In the genomic region with DNA sequence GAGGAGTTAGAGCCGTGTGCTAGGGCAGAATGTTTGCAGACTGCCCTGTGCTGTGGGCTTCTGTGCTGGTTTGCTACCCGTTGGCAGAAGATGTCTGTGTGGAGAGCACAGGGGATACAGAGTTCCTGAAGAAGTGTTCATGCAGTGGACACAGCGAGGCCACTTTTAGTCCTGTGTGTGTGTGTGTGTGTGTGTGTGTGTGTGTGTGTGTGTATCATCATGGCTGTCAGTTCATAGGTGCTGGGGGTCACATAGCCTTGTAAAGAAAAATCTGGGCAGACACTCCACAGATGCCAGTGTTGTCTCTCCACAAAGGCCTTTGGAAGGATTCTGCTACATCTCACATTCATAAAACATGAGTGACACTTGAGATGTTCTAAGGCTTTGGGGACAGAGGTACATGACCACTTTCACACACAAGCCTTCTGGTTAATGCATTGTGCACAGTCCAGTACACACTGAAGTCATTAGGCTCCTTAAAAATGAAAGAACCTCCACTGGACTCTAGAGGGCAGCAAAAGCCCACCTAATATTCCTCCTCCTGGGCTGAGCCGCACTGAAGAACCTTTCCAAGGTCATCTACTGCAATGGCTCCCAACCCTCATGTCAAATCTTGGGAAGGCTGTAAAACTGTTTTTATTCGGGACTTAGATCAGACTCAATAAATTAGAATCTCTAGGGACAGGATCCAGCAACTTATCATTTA, we compare ENCODE assay signal across 9 mouse cellular contexts. TPM values are rescaled to one million over a fixed set of nuclear protein-coding genes. Genes with fewer than 3 reads are reported as not detected.
DNase-seq lines count a peak whose midpoint lies in the region; ATAC-seq lines count a peak whose summit lies in the region.
"Had no signal": no experiment of that assay in that cellular context is flagged by ENCODE, and none has a peak within 500 bp of the region (broad histone marks: within the 10 kb centered on the region; RNA-seq: fewer than 3 reads in every experiment).

No protein-coding gene starts in this region.

- H3K27me3 ChIP-seq in limb, embryonic 11.5 days (ENCODE audit: control insufficient read depth, insufficient read depth, low read length), result no peaks in the 10 kb centered on the region
- no peaks in the 10 kb centered on the region for H3K27me3 ChIP-seq in midbrain, embryonic 13.5 days
- no peaks in the 10 kb centered on the region for H3K27me3 ChIP-seq in splenic B cell, adult 2 months (ENCODE audit: control insufficient read depth, insufficient read depth, low read length, poor library complexity, severe bottlenecking)

- H3K4me3 ChIP-seq in limb, embryonic 11.5 days (ENCODE audit: low read depth, low read length), result no peak overlapping the region
- H3K4me3 ChIP-seq in midbrain, embryonic 13.5 days (replicated peaks), result no peak overlapping the region
- H3K4me3 ChIP-seq: embryonic facial prominence, embryonic 13.5 days had no signal

- no peak overlapping the region for H3K9ac ChIP-seq in limb, embryonic 11.5 days (ENCODE audit: low read length)
- no peak overlapping the region for H3K9ac ChIP-seq in midbrain, embryonic 13.5 days (replicated peaks)
- H3K9ac ChIP-seq: embryonic facial prominence, embryonic 13.5 days had no signal

- DNase-seq in 416B (ENCODE audit: low read depth), result peak; percentile 73
- peak; percentile 32 for DNase-seq in T-cell, adult 2 months (ENCODE audit: low spot score)
- peak; percentile 32 for DNase-seq in kidney, adult 11 months
- peak; percentile 80 for DNase-seq in limb, embryonic 11.5 days (ENCODE audit: low spot score)
- peak; percentile 72 for DNase-seq in splenic B cell, adult 2 months (ENCODE audit: low read depth, low spot score)

- H3K27ac ChIP-seq in limb, embryonic 11.5 days (replicated peaks; ENCODE audit: low read depth, low read length), result no peak overlapping the region
- H3K27ac ChIP-seq in midbrain, embryonic 13.5 days, result no peak overlapping the region
- H3K27ac ChIP-seq: embryonic facial prominence, embryonic 13.5 days had no signal

- WGBS in limb, embryonic 11.5 days, result 39% methylated on average over 5 of the region's 5 CpGs
- WGBS in midbrain, embryonic 13.5 days, result 36% methylated on average over 5 of the region's 5 CpGs

- H3K4me1 ChIP-seq in limb, embryonic 11.5 days (ENCODE audit: control insufficient read depth, insufficient read depth, low read length), result no peaks in the 10 kb centered on the region
- no peaks in the 10 kb centered on the region for H3K4me1 ChIP-seq in midbrain, embryonic 13.5 days (replicated peaks)
- H3K4me1 ChIP-seq: embryonic facial prominence, embryonic 13.5 days had no signal

- no peaks in the 10 kb centered on the region for H3K36me3 ChIP-seq in limb, embryonic 11.5 days (ENCODE audit: control insufficient read depth, insufficient read depth, low read length)
- H3K36me3 ChIP-seq in midbrain, embryonic 13.5 days, result no peaks in the 10 kb centered on the region
- no peaks in the 10 kb centered on the region for H3K36me3 ChIP-seq in splenic B cell, adult 2 months (ENCODE audit: control insufficient read depth, insufficient read depth, low read length, poor library complexity, severe bottlenecking)
- H3K36me3 ChIP-seq: embryonic facial prominence, embryonic 13.5 days had no signal

- no peak overlapping the region for H3K4me2 ChIP-seq in limb, embryonic 11.5 days (ENCODE audit: low read depth, severe bottlenecking)
- no peak overlapping the region for H3K4me2 ChIP-seq in midbrain, embryonic 13.5 days (replicated peaks)
- H3K4me2 ChIP-seq: embryonic facial prominence, embryonic 13.5 days had no signal

- no peaks in the 10 kb centered on the region for H3K9me3 ChIP-seq in limb, embryonic 11.5 days (ENCODE audit: control insufficient read depth, low read length)
- H3K9me3 ChIP-seq in midbrain, embryonic 13.5 days, result no peaks in the 10 kb centered on the region
- H3K9me3 ChIP-seq: embryonic facial prominence, embryonic 13.5 days had no signal

- ATAC-seq in common myeloid progenitor, adult 5-6 weeks (replicated peaks; ENCODE audit: low read depth, poor library complexity, severe bottlenecking), result peak; percentile 75
- peak; percentile 86 for ATAC-seq in granulocyte monocyte progenitor cell, adult 5-6 weeks (replicated peaks; ENCODE audit: poor library complexity, severe bottlenecking)
- 0 out of 2 replicates have a peak, but pooled peaks have one; percentile 51 for ATAC-seq in limb, embryonic 11.5 days (ENCODE audit: insufficient number of reproducible peaks, low FRiP score, low TSS enrichment, low read depth)
- ATAC-seq in midbrain, embryonic 13.5 days, result peak; percentile 90

RNA-seq across cellular contexts. Expression of a gene that starts 2.7 kb away (rescaled TPM):
- not detected in 2 replicates for total RNA-seq in common myeloid progenitor, adult 5-6 weeks (2017)
- total RNA-seq in granulocyte monocyte progenitor cell, adult 5-6 weeks (2014; fragmentation: Nextera tagmentation), result not detected in 2 replicates
- total RNA-seq in granulocyte monocyte progenitor cell, adult 5-6 weeks (2017), result not detected in 2 replicates
- not detected in 2 replicates for polyA plus RNA-seq in limb, embryonic 11.5 days (2014; fragmentation: Nextera tagmentation; extraction: Ambion mirVana)
- 1.2 and 1.7 TPM in 2 replicates for polyA plus RNA-seq in midbrain, embryonic 13.5 days (2015; fragmentation: Nextera tagmentation; extraction: Ambion mirVana)

RNA-seq across cellular contexts. Expression of a gene that starts 20.2 kb away (rescaled TPM):
- not detected in 2 replicates for total RNA-seq in common myeloid progenitor, adult 5-6 weeks (2017)
- total RNA-seq in granulocyte monocyte progenitor cell, adult 5-6 weeks (2014; fragmentation: Nextera tagmentation), result not detected in 2 replicates
- total RNA-seq in granulocyte monocyte progenitor cell, adult 5-6 weeks (2017), result not detected in 2 replicates
- not detected in 2 replicates for polyA plus RNA-seq in limb, embryonic 11.5 days (2014; fragmentation: Nextera tagmentation; extraction: Ambion mirVana)
- polyA plus RNA-seq in midbrain, embryonic 13.5 days (2015; fragmentation: Nextera tagmentation; extraction: Ambion mirVana), result 0.35 and 0.43 TPM in 2 replicates

RNA-seq across cellular contexts. Expression of a gene that starts 23.1 kb away (rescaled TPM):
- total RNA-seq in common myeloid progenitor, adult 5-6 weeks (2017), result not detected in 2 replicates
- not detected in 2 replicates for total RNA-seq in granulocyte monocyte progenitor cell, adult 5-6 weeks (2014; fragmentation: Nextera tagmentation)
- total RNA-seq in granulocyte monocyte progenitor cell, adult 5-6 weeks (2017), result not detected in 2 replicates
- 0.07 TPM in 1 of 2 replicates, not detected in the other for polyA plus RNA-seq in limb, embryonic 11.5 days (2014; fragmentation: Nextera tagmentation; extraction: Ambion mirVana)
- 0.08 TPM in 1 of 2 replicates, not detected in the other for polyA plus RNA-seq in midbrain, embryonic 13.5 days (2015; fragmentation: Nextera tagmentation; extraction: Ambion mirVana)
- polyA plus RNA-seq: embryonic facial prominence, embryonic 13.5 days had no signal

RNA-seq across cellular contexts. Expression of a gene that starts 39.7 kb away (rescaled TPM):
- total RNA-seq in common myeloid progenitor, adult 5-6 weeks (2017), result 0.05 and 0.27 TPM in 2 replicates
- 0.11 and 0.21 TPM in 2 replicates for total RNA-seq in granulocyte monocyte progenitor cell, adult 5-6 weeks (2014; fragmentation: Nextera tagmentation)
- 0.04 and 1.0 TPM in 2 replicates for total RNA-seq in granulocyte monocyte progenitor cell, adult 5-6 weeks (2017)
- polyA plus RNA-seq in limb, embryonic 11.5 days (2014; fragmentation: Nextera tagmentation; extraction: Ambion mirVana), result 0.04 and 0.21 TPM in 2 replicates
- polyA plus RNA-seq in midbrain, embryonic 13.5 days (2015; fragmentation: Nextera tagmentation; extraction: Ambion mirVana), result 14.8 and 15.2 TPM in 2 replicates
